In genomic region chr19:4220957-4221743, GRCm38 (mm10) we compare ENCODE assay signal across 9 mouse cellular contexts. TPM values are rescaled to one million over a fixed set of nuclear protein-coding genes. Genes with fewer than 3 reads are reported as not detected.
DNase-seq lines count a peak whose midpoint lies in the region; ATAC-seq and TF ChIP-seq lines count a peak whose summit lies in the region.
"Had no signal": no experiment of that assay in that cellular context is flagged by ENCODE, and none has a peak within 500 bp of the region (broad histone marks: within the 10 kb centered on the region; RNA-seq: fewer than 3 reads in every experiment).

No protein-coding gene starts in this region.

- peaks cover 11% of the 10 kb centered on the region; the same call in 1 of the 2 replicates for H3K36me3 ChIP-seq in kidney, embryonic 15.5 days

- H3K4me2 ChIP-seq in kidney, embryonic 15.5 days, result peak overlapping the region; percentile 38

- peak overlapping the region; percentile 22; the same call in 1 of the 2 replicates for H3K9ac ChIP-seq in kidney, embryonic 15.5 days

- H3K4me1 ChIP-seq in lung, adult 2 months (ENCODE audit: control insufficient read depth, insufficient read depth, low read length), result peaks cover 21% of the 10 kb centered on the region
- peaks cover 4% of the 10 kb centered on the region; the same call in 1 of the 2 replicates for H3K4me1 ChIP-seq in brown adipose tissue, adult 24 weeks (ENCODE audit: control insufficient read depth, insufficient read depth, insufficient read length, low read length)
- peaks cover 66% of the 10 kb centered on the region for H3K4me1 ChIP-seq in kidney, embryonic 15.5 days

- H3K9me3 ChIP-seq in kidney, embryonic 15.5 days (replicated peaks), result no peaks in the 10 kb centered on the region

- no peak; the same call in 1 of the 2 replicates for TF ChIP-seq POLR2A in lung, adult 2 months (IDR thresholded peaks at IDR 0.05; ENCODE audit: borderline replicate concordance, extremely low read depth, low read depth, low read length)

- peak; percentile 58 to 62 for DNase-seq in lung, adult 18-20 months
- DNase-seq in lung, adult 2 months, result no peak
- DNase-seq in lung, postnatal 36 days, result peak; percentile 65
- DNase-seq in frontal cortex, postnatal 36 days (ENCODE audit: low spot score in 2 of 2), result no peak
- DNase-seq in right cerebral cortex, postnatal 36 days (ENCODE audit: low spot score in 2 of 2), result no peak
- no peak for DNase-seq in gastrocnemius, postnatal 10 days

- no peak for TF ChIP-seq CTCF in lung, adult 2 months (IDR thresholded peaks at IDR 0.05; ENCODE audit: insufficient read depth, low read length)

- no peak overlapping the region for H3K4me3 ChIP-seq in lung, adult 2 months (replicated peaks; ENCODE audit: extremely low read depth, low read depth, low read length)
- no peak overlapping the region for H3K4me3 ChIP-seq in brown adipose tissue, adult 24 weeks (ENCODE audit: insufficient read depth, low read depth, low read length)
- no peak overlapping the region for H3K4me3 ChIP-seq in kidney, embryonic 15.5 days (replicated peaks)

- H3K27me3 ChIP-seq in kidney, embryonic 15.5 days, result no peaks in the 10 kb centered on the region

- ATAC-seq in kidney, embryonic 15.5 days (replicated peaks; ENCODE audit: low FRiP score), result peak; percentile 63

- WGBS in lung, adult 2 months, result 30% methylated on average over 14 of the region's 14 CpGs
- 22% methylated on average over 14 of the region's 14 CpGs for WGBS in kidney, embryonic 15.5 days

- peak overlapping the region; percentile 23; the same call in 1 of the 2 replicates for H3K27ac ChIP-seq in brown adipose tissue, adult 24 weeks (replicated peaks; ENCODE audit: low read depth, low read length)
- H3K27ac ChIP-seq in kidney, embryonic 15.5 days, result peak overlapping the region; percentile 66

RNA-seq across cellular contexts. Expression of gene AC109138.7, which starts 7.0 kb away (rescaled TPM):
- not detected in 2 replicates for polyA plus RNA-seq in lung, adult 2 months (2012; rRNA removed)
- not detected in 2 replicates for polyA plus RNA-seq in brown adipose tissue, adult 24 weeks (2012; ENCODE audit: insufficient read depth, insufficient read length, missing spikeins)
- not detected in 2 replicates for polyA plus RNA-seq in kidney, embryonic 15.5 days (2015; fragmentation: Nextera tagmentation; extraction: Ambion mirVana)
- not detected for total RNA-seq in gastrocnemius, postnatal 10 days (2021)
- total RNA-seq: heart, adult 18-20 months had no signal

RNA-seq across cellular contexts. Expression of gene Clcf1, which starts 7.1 kb away (rescaled TPM):
- polyA plus RNA-seq in lung, adult 2 months (2012; rRNA removed), result 34.0 and 42.0 TPM in 2 replicates
- polyA plus RNA-seq in brown adipose tissue, adult 24 weeks (2012; ENCODE audit: insufficient read depth, insufficient read length, missing spikeins), result not detected in 2 replicates
- 5.1 and 6.8 TPM in 2 replicates for polyA plus RNA-seq in kidney, embryonic 15.5 days (2015; fragmentation: Nextera tagmentation; extraction: Ambion mirVana)
- total RNA-seq in gastrocnemius, postnatal 10 days (2021), result 1 to 10 TPM in 1 of 2 experiments, under 1 TPM in 1; 0.47 to 2.2 TPM

RNA-seq across cellular contexts. Expression of gene Pold4, which starts 10.5 kb away (rescaled TPM):
- 110 and 112 TPM in 2 replicates for polyA plus RNA-seq in lung, adult 2 months (2012; rRNA removed)
- 63.7 and 81.4 TPM in 2 replicates for polyA plus RNA-seq in brown adipose tissue, adult 24 weeks (2012; ENCODE audit: insufficient read depth, insufficient read length, missing spikeins)
- polyA plus RNA-seq in kidney, embryonic 15.5 days (2015; fragmentation: Nextera tagmentation; extraction: Ambion mirVana), result 23.2 and 27.4 TPM in 2 replicates
- 10 to 100 TPM; 26.1 to 31.9 TPM for total RNA-seq in gastrocnemius, postnatal 10 days (2021)

RNA-seq across cellular contexts. Expression of gene Rad9a, which starts 19.7 kb away (rescaled TPM):
- 32.3 and 36.9 TPM in 2 replicates for polyA plus RNA-seq in lung, adult 2 months (2012; rRNA removed)
- 4.4 and 7.6 TPM in 2 replicates for polyA plus RNA-seq in brown adipose tissue, adult 24 weeks (2012; ENCODE audit: insufficient read depth, insufficient read length, missing spikeins)
- 37.2 and 38.2 TPM in 2 replicates for polyA plus RNA-seq in kidney, embryonic 15.5 days (2015; fragmentation: Nextera tagmentation; extraction: Ambion mirVana)
- total RNA-seq in gastrocnemius, postnatal 10 days (2021), result 1 to 10 TPM; 4.1 to 6.0 TPM

RNA-seq across cellular contexts. Expression of gene Ppp1ca, which starts 29.3 kb away (rescaled TPM):
- polyA plus RNA-seq in lung, adult 2 months (2012; rRNA removed), result 373 and 384 TPM in 2 replicates
- polyA plus RNA-seq in brown adipose tissue, adult 24 weeks (2012; ENCODE audit: insufficient read depth, insufficient read length, missing spikeins), result 265 and 309 TPM in 2 replicates
- 953 and 971 TPM in 2 replicates for polyA plus RNA-seq in kidney, embryonic 15.5 days (2015; fragmentation: Nextera tagmentation; extraction: Ambion mirVana)
- total RNA-seq in gastrocnemius, postnatal 10 days (2021), result 100 to 1,000 TPM; 339 to 348 TPM

Comparison
In these comparisons a context has a peak if more than half of its experiments do, and no peak if none do; other contexts are left out.
1. DNase-seq: peak in lung, adult 18-20 months (2 of 2) and lung, postnatal 36 days (single experiment); none in lung, adult 2 months (single experiment), frontal cortex, postnatal 36 days (0 of 2), right cerebral cortex, postnatal 36 days (0 of 2) and gastrocnemius, postnatal 10 days (single experiment).